Mouse (Mus musculus) myocyte (in vitro differentiated cells): ENCODE data around the gene Tstd2. TPM values are rescaled to one million over a fixed set of nuclear protein-coding genes. Genes with fewer than 3 reads are reported as not detected.
A peak's percentile ranks its signal among the peaks of the same experiment; 100 is the strongest.

ENCODE experiments used
- H3K27me3 ChIP-seq: one replicate; pipeline ENCODE4 v1.6.1; 2011; ENCODE audit not compliant: control insufficient read depth, insufficient read depth, insufficient read length
- H3K36me3 ChIP-seq: one replicate; pipeline ENCODE4 v1.6.1; 2011; ENCODE audit not compliant: control insufficient read depth, insufficient read depth
- H3K4me2 ChIP-seq: one replicate; pipeline ENCODE4 v1.6.1; 2011; ENCODE audit warnings: low read depth, control low read depth
- H3K4me3 ChIP-seq: one replicate; pipeline ENCODE4 v1.5.1; 2011; ENCODE audit warnings: mild to moderate bottlenecking, control low read depth, moderate library complexity
- H3K79me2 ChIP-seq: one replicate; pipeline ENCODE4 v1.6.1; 2011; ENCODE audit not compliant: control insufficient read depth, insufficient read depth
- H3ac ChIP-seq: one replicate; pipeline ENCODE4 v1.6.1; 2011; ENCODE audit not compliant: control insufficient read depth, insufficient read length
- CEBPB ChIP-seq: IDR thresholded peaks from 2 replicates; pipeline ENCODE4 v1.6.1; 2011; ENCODE audit warnings: mild to moderate bottlenecking, moderate library complexity; ENCODE audit not compliant: poor library complexity, insufficient read depth, severe bottlenecking
- E2F4 ChIP-seq: IDR thresholded peaks from one replicate; pipeline ENCODE4 v1.6.1; 2011; ENCODE audit warnings: mild to moderate bottlenecking, control low read depth, moderate library complexity; ENCODE audit not compliant: insufficient read depth
- MAX ChIP-seq: IDR thresholded peaks from one replicate; pipeline ENCODE4 v1.6.1; 2011; ENCODE audit warnings: low read depth, mild to moderate bottlenecking, control low read depth
- MYOD1 ChIP-seq, 3 experiments: IDR thresholded peaks; one replicate each; pipeline ENCODE4 v1.6.1; 2011; ENCODE audit warnings: control low read depth in 2 of 3, low read depth in 2 of 3, mild to moderate bottlenecking in 2 of 3, moderate library complexity in 1 of 3; ENCODE audit not compliant: insufficient read length in 2 of 3, control insufficient read depth in 1 of 3
- MYOG ChIP-seq, 3 experiments: IDR thresholded peaks; one replicate each; pipeline ENCODE4 v1.6.1; 2011; ENCODE audit warnings: control low read depth in 2 of 3, low read depth in 2 of 3, mild to moderate bottlenecking in 2 of 3; ENCODE audit not compliant: insufficient read length in 2 of 3, control insufficient read depth in 1 of 3, insufficient read depth in 1 of 3
- POLR2A ChIP-seq: IDR thresholded peaks from one replicate; pipeline ENCODE4 v1.6.1; 2011; ENCODE audit warnings: low read depth, mild to moderate bottlenecking, control low read depth, moderate library complexity; ENCODE audit not compliant: insufficient read length
- POLR2AphosphoS2 ChIP-seq: IDR thresholded peaks from one replicate; pipeline ENCODE4 v1.6.1; 2011; ENCODE audit warnings: low read depth, control low read depth; ENCODE audit not compliant: insufficient read length
- REST ChIP-seq: IDR thresholded peaks from one replicate; pipeline ENCODE4 v1.6.1; 2011; ENCODE audit warnings: mild to moderate bottlenecking, control low read depth, moderate library complexity; ENCODE audit not compliant: insufficient read depth, insufficient read length
- SRF ChIP-seq: IDR thresholded peaks from one replicate; pipeline ENCODE4 v1.6.1; 2011; ENCODE audit warnings: low read depth; ENCODE audit not compliant: control insufficient read depth, insufficient read length
- TCF12 ChIP-seq: IDR thresholded peaks from one replicate; pipeline ENCODE4 v1.6.1; 2011; ENCODE audit warnings: mild to moderate bottlenecking, control low read depth; ENCODE audit not compliant: poor library complexity, insufficient read depth, severe bottlenecking
- TCF3 ChIP-seq: IDR thresholded peaks from one replicate; pipeline ENCODE4 v1.6.1; 2011; ENCODE audit warnings: low read depth, control low read depth; ENCODE audit not compliant: insufficient read length
- USF1 ChIP-seq: IDR thresholded peaks from one replicate; pipeline ENCODE4 v1.6.1; 2011; ENCODE audit warnings: low read depth, mild to moderate bottlenecking, control low read depth, moderate library complexity
- polyA plus RNA-seq: library from polyadenylated mRNA; unstranded; fragments of >200 nt; fragmentation: generic; extraction: Trizol; gene quantifications from one replicate; pipeline ENCODE4 v1.2.1, GENCODE M21; 2012; ENCODE audit warnings: missing spikeins

The Tstd2 gene
- polyA plus RNA-seq, 1 experiment, result 14.9 TPM

DNA sequence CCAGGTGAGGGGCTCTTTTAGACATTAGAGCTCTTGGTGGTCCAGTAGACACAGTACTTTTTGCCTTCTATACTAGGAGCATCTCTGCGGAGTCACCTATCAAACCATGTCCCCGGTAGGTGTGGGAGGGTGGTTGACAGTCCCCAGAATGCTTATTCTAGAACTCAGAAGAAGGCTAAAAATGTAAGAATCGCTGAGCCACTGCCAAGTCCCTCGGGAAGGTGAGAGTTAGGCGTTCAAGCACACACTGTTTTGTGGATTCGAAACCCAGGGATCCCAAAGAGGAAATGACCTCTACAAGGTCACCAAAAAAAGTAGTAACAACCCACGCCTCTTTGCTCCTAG lies 51.1 kb downstream of the Tstd2 start:
- Histone ChIP-seq H3ac (no peak overlapping the region), H3K79me2 (no peaks in the 10 kb centered on the region), H3K4me3 (no peak overlapping the region), H3K4me2 (peak overlapping the region; percentile 51), H3K36me3 (no peaks in the 10 kb centered on the region), H3K27me3 (no peaks in the 10 kb centered on the region)
- TF ChIP-seq SRF (no peak), MYOD1 (IDR thresholded peaks at IDR 0.05; ENCODE audit: control insufficient read depth in 1 of 3, insufficient read length in 2 of 3, low read depth in 2 of 3) (no peak), POLR2A (no peak), CEBPB (no peak), MYOG (IDR thresholded peaks at IDR 0.05; ENCODE audit: control insufficient read depth in 1 of 3, insufficient read depth in 1 of 3, insufficient read length in 2 of 3, low read depth in 2 of 3) (no peak), POLR2AphosphoS2 (no peak), REST (no peak), USF1 (no peak), TCF3 (no peak), MAX (no peak), TCF12 (no peak), E2F4 (no peak)

DNA sequence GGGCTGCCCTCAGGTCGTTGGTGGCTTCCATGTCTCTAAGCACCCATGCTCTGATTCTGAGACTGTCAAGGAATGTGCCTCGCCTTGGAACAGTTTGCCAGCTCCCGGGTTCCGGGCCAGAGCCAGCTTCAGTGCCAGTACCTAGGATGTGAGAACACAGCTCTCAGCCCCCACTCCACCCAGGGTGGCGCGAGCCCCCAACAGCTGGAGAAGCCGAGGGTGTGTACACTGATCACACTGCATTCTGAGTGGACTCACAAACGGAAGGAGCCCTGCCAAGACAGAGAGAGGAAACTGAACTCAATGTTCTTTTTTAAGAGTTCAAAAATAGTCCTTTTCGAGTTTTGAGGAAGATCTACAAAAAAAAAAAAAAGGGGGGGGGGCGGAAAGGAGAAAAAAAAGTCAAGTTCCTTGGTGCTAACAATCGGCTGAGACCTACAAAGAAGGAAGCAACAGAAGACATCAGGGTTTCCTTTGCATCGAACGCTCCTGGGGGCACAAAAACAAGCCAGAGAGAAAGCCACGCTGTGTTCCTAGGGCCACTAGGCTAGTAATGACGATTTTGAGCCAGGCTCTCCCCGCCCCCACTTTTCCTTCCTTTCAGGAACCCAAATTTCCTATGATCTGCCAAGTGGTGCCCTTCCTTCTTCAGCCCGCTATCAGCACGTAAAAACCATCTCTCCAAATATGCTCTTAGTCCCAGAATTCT lies 51.6 kb downstream of the Tstd2 start:
- H3K4me2 ChIP-seq, result peak overlapping the region; percentile 51
- no peak overlapping the region for H3ac ChIP-seq
- no peaks in the 10 kb centered on the region for H3K27me3 ChIP-seq
- TF ChIP-seq MYOG (IDR thresholded peaks at IDR 0.05; ENCODE audit: control insufficient read depth in 1 of 3, insufficient read depth in 1 of 3, insufficient read length in 2 of 3, low read depth in 2 of 3) (peak in 1 of 3 experiments; percentile 13), E2F4 (no peak), POLR2AphosphoS2 (no peak), SRF (no peak)
- no peak overlapping the region for H3K4me3 ChIP-seq
- H3K79me2 ChIP-seq, result no peaks in the 10 kb centered on the region
- no peaks in the 10 kb centered on the region for H3K36me3 ChIP-seq

DNA sequence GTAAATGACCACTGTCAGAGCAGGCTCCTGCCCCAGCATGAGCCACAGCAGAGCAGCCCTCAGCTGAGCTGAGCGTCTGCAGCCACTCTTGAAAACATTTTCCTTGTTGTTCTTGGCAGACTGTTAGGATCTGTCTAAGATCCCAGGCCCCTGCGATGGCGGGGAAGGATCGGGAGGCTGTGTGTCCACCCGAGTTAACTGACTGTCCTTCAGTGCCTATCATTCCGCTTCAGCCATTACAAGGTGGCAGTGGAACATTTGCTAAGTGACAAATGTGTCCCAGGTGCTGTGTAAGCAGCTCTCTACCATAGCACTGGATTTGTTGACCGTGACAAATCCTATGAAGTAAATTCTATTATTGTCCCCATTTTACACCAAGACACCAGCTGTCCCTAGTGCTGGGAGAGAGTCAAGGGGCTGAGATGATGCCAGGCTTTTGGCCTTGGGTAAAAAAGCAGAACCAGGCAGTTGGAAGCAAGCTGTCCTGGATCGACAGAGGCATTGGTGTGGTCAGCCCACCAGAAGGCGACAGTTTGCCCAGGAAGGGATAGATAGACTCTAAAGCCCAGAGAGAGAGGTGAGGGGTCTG lies 53.2 kb downstream of the Tstd2 start:
- H3K79me2 ChIP-seq, result no peaks in the 10 kb centered on the region
- TF ChIP-seq MYOD1 (IDR thresholded peaks at IDR 0.05; ENCODE audit: control insufficient read depth in 1 of 3, insufficient read length in 2 of 3, low read depth in 2 of 3), result peak in 2 of 3 experiments; percentile 45 to 71
- TF ChIP-seq CEBPB, result no peak
- TF ChIP-seq E2F4, result no peak
- no peak for TF ChIP-seq MAX
- no peak for TF ChIP-seq POLR2AphosphoS2
- peak; percentile 16 for TF ChIP-seq TCF3
- peak in 2 of 3 experiments; percentile 51 to 90 for TF ChIP-seq MYOG (IDR thresholded peaks at IDR 0.05; ENCODE audit: control insufficient read depth in 1 of 3, insufficient read depth in 1 of 3, insufficient read length in 2 of 3, low read depth in 2 of 3)
- peak; percentile 58 for TF ChIP-seq TCF12
- H3K27me3 ChIP-seq, result no peaks in the 10 kb centered on the region
- no peak overlapping the region for H3ac ChIP-seq
- H3K4me3 ChIP-seq, result no peak overlapping the region
- H3K36me3 ChIP-seq, result no peaks in the 10 kb centered on the region
- no peak overlapping the region for H3K4me2 ChIP-seq

DNA sequence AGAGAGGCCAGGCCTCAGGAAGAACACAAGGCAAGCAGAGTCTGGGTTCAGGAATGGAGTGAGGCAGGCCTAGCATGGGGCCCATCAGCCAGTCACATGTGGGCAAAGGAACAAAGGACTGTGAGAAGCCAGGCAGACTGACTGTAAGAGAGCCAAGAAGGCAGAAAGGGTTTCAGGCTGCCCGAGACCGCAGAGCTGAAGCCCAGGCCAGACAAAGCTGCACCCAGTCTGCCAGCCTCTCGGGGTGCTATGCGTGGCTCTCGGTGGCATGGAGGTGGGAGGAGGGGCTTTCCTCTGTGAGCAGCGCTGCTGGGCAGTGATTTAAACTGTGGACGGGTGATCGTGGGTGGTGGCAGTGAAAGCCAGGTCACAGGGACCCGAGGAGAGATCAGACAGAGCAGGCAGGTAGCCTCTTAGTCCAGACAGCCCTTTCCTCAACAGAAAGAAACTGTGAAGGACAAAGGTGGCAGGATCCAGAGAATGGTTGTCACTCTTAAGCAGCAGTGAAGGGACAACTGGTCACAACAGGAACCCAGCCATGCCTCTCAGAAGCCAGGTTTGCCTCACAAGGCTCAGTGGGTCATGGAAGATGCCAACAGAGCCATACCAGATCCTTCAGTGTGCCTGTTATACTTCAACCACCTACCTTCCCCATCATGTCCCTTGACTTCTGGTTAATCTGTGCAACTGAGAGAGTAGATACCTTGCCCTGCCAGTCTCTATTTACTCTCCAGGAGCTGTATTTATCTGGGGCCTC lies 53.9 kb downstream of the Tstd2 start:
- TF ChIP-seq USF1, result no peak
- no peak for TF ChIP-seq TCF3
- peak in 1 of 3 experiments; percentile 20 for TF ChIP-seq MYOG (IDR thresholded peaks at IDR 0.05; ENCODE audit: control insufficient read depth in 1 of 3, insufficient read depth in 1 of 3, insufficient read length in 2 of 3, low read depth in 2 of 3)
- TF ChIP-seq MAX, result no peak
- no peak overlapping the region for H3ac ChIP-seq
- no peaks in the 10 kb centered on the region for H3K27me3 ChIP-seq
- no peaks in the 10 kb centered on the region for H3K79me2 ChIP-seq
- H3K4me2 ChIP-seq, result no peak overlapping the region
- no peak overlapping the region for H3K4me3 ChIP-seq
- no peaks in the 10 kb centered on the region for H3K36me3 ChIP-seq

DNA sequence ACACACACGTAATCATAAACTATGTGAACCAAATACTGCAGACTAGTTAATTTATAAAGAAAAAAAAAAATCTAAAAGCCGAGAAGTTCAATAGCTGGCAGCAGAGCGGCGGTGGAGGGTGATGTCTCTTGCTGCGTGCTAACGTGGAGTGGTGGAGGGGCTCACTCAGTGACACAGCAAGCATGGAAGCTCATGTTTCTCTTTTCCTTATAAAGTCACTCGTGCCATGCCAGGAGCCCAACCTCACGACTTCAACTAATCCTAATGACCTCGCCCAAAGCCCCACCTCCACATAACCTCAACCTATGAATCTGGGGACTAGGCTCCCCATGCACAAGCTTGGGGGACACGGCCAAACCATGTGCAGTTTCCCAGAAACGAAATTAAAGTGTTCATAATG lies 55.9 kb downstream of the Tstd2 start:
- H3K36me3 ChIP-seq, result no peaks in the 10 kb centered on the region
- no peak overlapping the region for H3K4me2 ChIP-seq
- TF ChIP-seq POLR2A (no peak), TCF3 (no peak), REST (no peak), SRF (no peak), USF1 (no peak), POLR2AphosphoS2 (no peak), MAX (no peak), MYOD1 (IDR thresholded peaks at IDR 0.05; ENCODE audit: control insufficient read depth in 1 of 3, insufficient read length in 2 of 3, low read depth in 2 of 3) (no peak), E2F4 (no peak), MYOG (IDR thresholded peaks at IDR 0.05; ENCODE audit: control insufficient read depth in 1 of 3, insufficient read depth in 1 of 3, insufficient read length in 2 of 3, low read depth in 2 of 3) (no peak), CEBPB (no peak), TCF12 (no peak)
- H3K79me2 ChIP-seq, result no peaks in the 10 kb centered on the region
- no peak overlapping the region for H3K4me3 ChIP-seq
- H3ac ChIP-seq, result no peak overlapping the region
- H3K27me3 ChIP-seq, result no peaks in the 10 kb centered on the region
